Mouse (Mus musculus) liver, postnatal 0 days (tissue): ENCODE results near the gene Vwf. TPM values are rescaled to one million over a fixed set of nuclear protein-coding genes. Genes with fewer than 3 reads are reported as not detected.

Experiments used
- ATAC-seq: fragments of 200-750 bp; cut with Nextera tagmentation; 2 replicates; pipeline ENCODE4 v1.8.0; 2017; ENCODE audit warnings: mild to moderate bottlenecking, moderate library complexity
- DNase-seq: peaks from one replicate; pipeline ENCODE4 v3.0.0-alpha.2; 2016
- H3K27ac ChIP-seq: fragments of 300-500 bp; sonication (generic); 2 replicates; pipeline ENCODE4 v1.5.1; 2014; ENCODE audit warnings: antibody characterized with exemption, moderate library complexity, mild to moderate bottlenecking, low read depth
- H3K27me3 ChIP-seq: fragments of 300-500 bp; sonication (generic); 2 replicates; pipeline ENCODE4 v1.6.1; 2014; ENCODE audit warnings: low read length, control low read depth, mixed read lengths; ENCODE audit not compliant: insufficient read depth
- H3K36me3 ChIP-seq: fragments of 300-500 bp; sonication (generic); replicated peaks from 2 replicates; pipeline ENCODE4 v1.6.1; 2014; ENCODE audit warnings: mild to moderate bottlenecking, control low read depth, low read length, moderate library complexity, mixed read lengths; ENCODE audit not compliant: insufficient read depth
- H3K4me1 ChIP-seq: fragments of 300-500 bp; sonication (generic); 2 replicates; pipeline ENCODE4 v1.6.1; 2014; ENCODE audit warnings: antibody characterized with exemption, mild to moderate bottlenecking, control low read depth; ENCODE audit not compliant: insufficient read depth
- H3K4me2 ChIP-seq: fragments of 300-500 bp; sonication (generic); 2 replicates; pipeline ENCODE4 v1.6.1; 2014; ENCODE audit warnings: low read depth, mild to moderate bottlenecking, low read length, moderate library complexity, mixed read lengths
- H3K4me3 ChIP-seq: fragments of 300-500 bp; sonication (generic); 2 replicates; pipeline ENCODE4 v1.5.1; 2014; ENCODE audit warnings: low read depth, low read length
- H3K9ac ChIP-seq: fragments of 300-500 bp; sonication (generic); replicated peaks from 2 replicates; pipeline ENCODE4 v1.6.1; 2014; ENCODE audit warnings: mild to moderate bottlenecking, moderate library complexity
- H3K9me3 ChIP-seq: fragments of 300-500 bp; sonication (generic); 2 replicates; pipeline ENCODE4 v1.6.1; 2016; ENCODE audit warnings: mild to moderate bottlenecking, control low read depth, low read length, mixed read lengths
- CTCF ChIP-seq: sonication (generic); IDR thresholded peaks from 2 replicates; pipeline ENCODE4 v1.5.1; 2016; ENCODE audit warnings: antibody characterized with exemption, low read depth
- EP300 ChIP-seq: IDR thresholded peaks from 2 replicates; pipeline ENCODE4 v1.6.1; 2016; ENCODE audit warnings: antibody characterized with exemption, low read depth, mild to moderate bottlenecking
- WGBS: fragments of 180-500 bp; shearing (Covaris S2); extraction: QIAGEN DNeasy Blood & Tissue Kit; methylation state at CpG from one replicate; pipeline ENCODE4 v1.1.7; 2014; ENCODE audit not compliant: insufficient replicate concordance; 5-methylcytosine and 5-hydroxymethylcytosine counted together
- polyA plus RNA-seq: library from polyadenylated mRNA; unstranded; fragments of >200 nt; fragmentation: Nextera tagmentation; extraction: Ambion mirVana; gene quantifications from 2 replicates; pipeline ENCODE4 v1.2.1, GENCODE M21; 2015

Gene Vwf
- polyA plus RNA-seq, 1 experiment from 2014 or later, result 14.8 TPM

DNA sequence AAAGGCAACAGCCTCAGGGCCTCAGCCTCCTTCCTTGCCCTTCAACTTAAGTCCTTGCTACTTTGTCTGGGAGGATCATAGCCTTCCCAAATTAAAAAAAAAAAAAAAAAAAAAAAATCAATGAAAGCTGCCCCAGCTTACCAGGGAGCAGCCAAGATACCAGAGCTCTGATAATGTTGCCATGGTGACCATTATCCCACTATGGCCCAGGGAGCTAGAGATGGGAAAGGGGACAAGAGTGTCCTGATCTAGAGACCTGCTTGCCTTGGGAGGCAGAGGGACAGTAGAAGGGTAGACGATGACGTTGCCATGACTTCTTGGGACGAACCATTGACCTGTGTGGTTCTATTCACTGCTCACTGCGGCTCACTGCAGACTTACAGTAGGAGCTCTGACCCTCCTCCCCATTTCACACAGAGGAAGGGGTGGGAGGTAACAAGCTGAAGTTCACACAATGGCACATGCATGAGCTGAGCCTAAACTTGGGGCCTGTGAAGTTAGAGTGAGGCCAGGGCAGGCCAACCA lies 39.5 kb downstream of the Vwf start:
- Histone ChIP-seq H3K4me3 (no peak overlapping the region), H3K36me3 (no peaks in the 10 kb centered on the region), H3K4me1 (no peaks in the 10 kb centered on the region; the same call in 1 of the 2 replicates), H3K9me3 (no peaks in the 10 kb centered on the region), H3K4me2 (no peak overlapping the region), H3K27ac (no peak overlapping the region), H3K9ac (no peak overlapping the region), H3K27me3 (no peaks in the 10 kb centered on the region)
- DNase-seq (no peak), ATAC-seq (no peak)
- 82% methylated on average over 4 of the region's 4 CpGs for WGBS
- no peak for TF ChIP-seq EP300
- TF ChIP-seq CTCF, result no peak

- DNase-seq (no peak), ATAC-seq (no peak)
- H3K36me3 ChIP-seq, result no peaks in the 10 kb centered on the region
- WGBS, result 84% methylated on average over 12 of the region's 12 CpGs
- H3K9me3 ChIP-seq, result no peaks in the 10 kb centered on the region
- no peak for TF ChIP-seq EP300
- peak; percentile 60 for TF ChIP-seq CTCF
- no peak overlapping the region for H3K9ac ChIP-seq
- no peak overlapping the region for H3K4me3 ChIP-seq
- no peaks in the 10 kb centered on the region; the same call in 1 of the 2 replicates for H3K4me1 ChIP-seq
- H3K4me2 ChIP-seq, result no peak overlapping the region
- no peaks in the 10 kb centered on the region for H3K27me3 ChIP-seq
- no peak overlapping the region for H3K27ac ChIP-seq
These were observed 41.7 kb downstream of the Vwf start for GRCm38 (mm10) chr6:125588241-125588640.

GRCm38 (mm10) chr6:125589075-125589474 lies 42.5 kb downstream of the Vwf start:
- ATAC-seq (no peak), DNase-seq (no peak)
- Histone ChIP-seq H3K9ac (no peak overlapping the region), H3K4me3 (no peak overlapping the region), H3K4me2 (no peak overlapping the region), H3K27me3 (no peaks in the 10 kb centered on the region), H3K36me3 (no peaks in the 10 kb centered on the region), H3K27ac (no peak overlapping the region), H3K9me3 (no peaks in the 10 kb centered on the region), H3K4me1 (no peaks in the 10 kb centered on the region; the same call in 1 of the 2 replicates)
- 71% methylated on average over 8 of the region's 8 CpGs for WGBS
- no peak for TF ChIP-seq CTCF
- TF ChIP-seq EP300, result no peak

DNA sequence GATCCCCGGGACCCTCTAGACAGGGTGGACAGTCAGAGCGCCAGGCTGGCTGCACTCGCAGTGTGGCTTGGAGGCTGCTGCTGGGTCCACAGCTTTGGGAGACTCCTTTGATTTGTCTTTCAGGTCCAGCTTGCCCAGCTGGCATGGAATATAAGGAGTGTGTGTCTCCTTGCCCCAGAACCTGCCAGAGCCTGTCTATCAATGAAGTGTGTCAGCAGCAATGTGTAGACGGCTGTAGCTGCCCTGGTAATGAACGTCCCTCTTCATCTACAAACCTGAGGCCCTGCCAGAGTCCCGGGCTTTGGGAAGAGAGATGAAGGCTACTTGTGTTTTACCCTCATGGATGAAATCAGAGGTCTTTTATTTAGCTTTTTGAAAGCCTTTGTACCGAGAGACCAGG lies 43.5 kb downstream of the Vwf start:
- no peak for DNase-seq
- Histone ChIP-seq H3K27ac (peak overlapping the region; percentile 53; the same call in 1 of the 2 replicates), H3K36me3 (no peaks in the 10 kb centered on the region), H3K27me3 (no peaks in the 10 kb centered on the region), H3K4me3 (no peak overlapping the region), H3K4me1 (peaks cover 8% of the 10 kb centered on the region; the same call in 1 of the 2 replicates), H3K4me2 (no peak overlapping the region), H3K9me3 (no peaks in the 10 kb centered on the region), H3K9ac (no peak overlapping the region)
- TF ChIP-seq EP300, result no peak
- no peak for TF ChIP-seq CTCF
- no peak for ATAC-seq
- WGBS, result 72% methylated on average over 7 of the region's 7 CpGs

DNA sequence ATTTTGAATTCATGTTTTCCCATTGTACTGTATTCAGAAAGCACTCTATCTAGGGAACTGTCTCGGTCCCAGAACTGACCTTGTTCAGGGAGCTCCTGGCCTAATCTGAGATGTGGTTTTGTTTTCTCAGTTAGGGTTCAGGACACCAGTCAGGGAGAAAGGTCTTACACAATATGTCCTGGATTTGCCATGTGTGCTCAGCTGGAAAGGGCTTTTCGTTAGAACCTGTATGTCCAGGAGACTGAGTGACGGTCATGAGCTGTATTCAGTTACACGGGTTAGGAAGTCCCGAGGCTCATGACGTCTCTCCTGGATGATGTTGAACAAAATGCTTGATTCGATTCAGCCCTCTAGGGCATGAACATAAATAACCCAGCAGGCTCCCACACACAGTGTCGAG lies 43.9 kb downstream of the Vwf start:
- DNase-seq, result no peak
- WGBS, result 72% methylated on average over 8 of the region's 8 CpGs
- TF ChIP-seq EP300, result peak; percentile 62
- TF ChIP-seq CTCF, result no peak

DNA sequence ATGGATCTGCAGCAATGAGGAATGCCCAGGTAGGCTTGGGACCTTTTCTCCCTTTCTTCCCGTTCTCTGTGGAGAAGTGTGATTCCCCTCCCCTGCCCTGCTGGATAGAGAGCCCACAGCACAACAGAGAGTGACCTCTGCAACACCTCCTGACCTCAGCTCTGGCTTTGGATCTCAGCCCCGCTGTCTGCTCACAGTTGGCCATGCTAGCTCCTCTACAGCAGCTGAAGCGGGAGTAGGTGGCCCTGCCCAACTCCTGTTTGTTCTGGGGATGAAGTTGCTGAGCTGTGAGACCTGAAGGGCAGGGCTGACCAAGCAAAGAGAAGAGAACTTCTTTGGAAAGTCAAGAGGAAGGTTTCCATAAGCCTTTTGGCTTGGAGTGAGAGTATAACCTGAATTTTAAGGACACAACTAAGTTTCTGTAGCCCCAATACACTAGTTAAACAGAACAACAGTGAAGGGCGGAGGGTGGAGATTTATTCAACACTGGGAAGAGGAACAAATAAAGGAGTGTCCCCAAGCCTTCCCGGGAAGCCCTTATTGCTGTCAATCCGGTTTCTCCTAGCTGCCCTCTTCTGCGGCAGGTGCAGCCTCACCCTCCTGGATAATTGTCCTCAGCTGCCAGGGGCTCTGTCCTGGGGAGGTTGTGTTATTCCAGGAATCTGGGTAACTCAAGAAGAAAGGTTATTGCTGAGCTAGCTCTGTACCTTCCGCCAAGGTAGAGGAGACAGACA lies 45.2 kb downstream of the Vwf start:
- Histone ChIP-seq H3K9me3 (no peaks in the 10 kb centered on the region), H3K9ac (peak overlapping the region; percentile 45), H3K36me3 (no peaks in the 10 kb centered on the region), H3K4me1 (peaks cover 23% of the 10 kb centered on the region), H3K4me3 (no peak overlapping the region), H3K27me3 (no peaks in the 10 kb centered on the region), H3K27ac (peak overlapping the region; percentile 63), H3K4me2 (peak overlapping the region; percentile 27)
- DNase-seq (no peak), ATAC-seq (no peak)
- TF ChIP-seq EP300 (no peak), CTCF (no peak)
- 65% methylated on average over 8 of the region's 8 CpGs for WGBS

More for the DNA sequence above, 43.9 kb downstream of the Vwf start:
- Histone ChIP-seq H3K36me3 (no peaks in the 10 kb centered on the region), H3K4me1 (peaks cover 9% of the 10 kb centered on the region), H3K9me3 (no peaks in the 10 kb centered on the region), H3K27ac (peak overlapping the region; percentile 63), H3K9ac (no peak overlapping the region), H3K4me3 (no peak overlapping the region), H3K4me2 (no peak overlapping the region), H3K27me3 (no peaks in the 10 kb centered on the region)
- peak; percentile 83 for ATAC-seq
